Mouse (Mus musculus): Measurements from ENCODE around the gene Fat3. TPM values are rescaled to one million over a fixed set of nuclear protein-coding genes. Genes with fewer than 3 reads are reported as not detected.

The Fat3 gene
- polyA plus RNA-seq, 1 experiment from 2014 or later, result 2.3 TPM

DNA sequence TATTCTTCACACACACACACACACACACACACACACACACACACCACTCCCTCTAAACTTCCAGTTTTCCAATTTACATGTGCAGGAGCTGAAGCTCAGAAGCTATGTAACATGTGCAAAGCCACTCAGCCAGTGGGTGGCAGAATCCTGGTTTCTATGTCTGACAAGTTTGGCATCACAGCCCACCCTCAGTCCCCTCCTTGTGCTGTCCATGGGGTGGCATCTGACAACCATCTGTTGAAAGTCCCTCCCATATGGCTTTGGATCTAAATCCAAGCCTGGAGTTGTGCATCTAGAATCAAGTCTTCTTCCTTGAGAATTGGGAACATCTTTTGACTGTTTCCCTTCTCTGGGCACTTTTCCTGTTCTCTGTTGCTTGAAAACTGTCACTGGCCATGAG, 464.7 kb downstream of the Fat3 start:
- Histone ChIP-seq H3K4me1 (ENCODE audit: control insufficient read depth, insufficient read depth, low read length) (0 out of 2 replicates have a peak, but pooled peaks cover 3% of the 10 kb centered on the region), H3K4me2 (no peak overlapping the region), H3K27me3 (ENCODE audit: control insufficient read depth, insufficient read depth, low read length) (no peaks in the 10 kb centered on the region), H3K36me3 (ENCODE audit: control insufficient read depth, insufficient read depth, low read length) (no peaks in the 10 kb centered on the region), H3K9ac (ENCODE audit: low read depth, low read length) (no peak overlapping the region), H3K4me3 (ENCODE audit: low read depth, low read length) (no peak overlapping the region), H3K9me3 (replicated peaks; ENCODE audit: control insufficient read depth, low read length) (no peaks in the 10 kb centered on the region), H3K27ac (ENCODE audit: low read depth, low read length) (no peak overlapping the region)
- ATAC-seq (replicated peaks; ENCODE audit: insufficient number of reproducible peaks, low FRiP score, low TSS enrichment), result no peak

DNA sequence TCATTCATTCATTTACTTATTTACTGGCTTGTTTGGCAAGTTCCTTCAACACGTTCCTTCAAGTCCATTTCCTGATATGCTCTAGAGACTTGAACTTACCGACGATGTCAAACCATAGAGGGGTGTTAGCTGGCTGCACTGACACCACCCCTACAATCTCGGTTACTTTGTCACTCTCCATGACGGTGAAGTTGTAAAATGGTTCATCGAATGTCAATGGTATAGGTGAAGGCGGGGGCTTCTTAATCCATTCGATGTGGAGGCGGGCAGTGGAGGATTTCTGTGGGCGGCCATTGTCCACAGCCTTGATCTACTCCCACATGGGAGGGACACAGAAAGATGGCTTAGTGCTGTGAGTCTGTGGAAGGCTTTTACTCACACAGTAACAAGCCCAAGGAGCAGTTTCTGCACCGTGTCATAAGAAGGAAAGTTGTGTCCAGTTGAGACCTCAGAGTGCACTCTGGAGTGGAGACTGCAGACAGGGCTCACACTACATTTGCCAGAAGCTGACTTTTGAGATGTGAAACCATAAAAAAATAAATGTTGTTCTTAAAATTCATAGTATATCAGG, 471.3 kb downstream of the Fat3 start:
- 83% methylated on average over 11 of the region's 11 CpGs for WGBS (ENCODE audit: insufficient replicate concordance)
- Histone ChIP-seq H3K27me3 (ENCODE audit: control insufficient read depth, insufficient read depth, low read length) (no peaks in the 10 kb centered on the region), H3K4me1 (ENCODE audit: control insufficient read depth, insufficient read depth, low read length) (no peaks in the 10 kb centered on the region), H3K27ac (ENCODE audit: low read depth, low read length) (no peak overlapping the region), H3K4me2 (no peak overlapping the region), H3K9me3 (replicated peaks; ENCODE audit: control insufficient read depth, low read length) (no peaks in the 10 kb centered on the region), H3K9ac (ENCODE audit: low read depth, low read length) (no peak overlapping the region), H3K36me3 (ENCODE audit: control insufficient read depth, insufficient read depth, low read length) (no peaks in the 10 kb centered on the region), H3K4me3 (ENCODE audit: low read depth, low read length) (no peak overlapping the region)
- no peak for ATAC-seq (replicated peaks; ENCODE audit: insufficient number of reproducible peaks, low FRiP score, low TSS enrichment)

DNA sequence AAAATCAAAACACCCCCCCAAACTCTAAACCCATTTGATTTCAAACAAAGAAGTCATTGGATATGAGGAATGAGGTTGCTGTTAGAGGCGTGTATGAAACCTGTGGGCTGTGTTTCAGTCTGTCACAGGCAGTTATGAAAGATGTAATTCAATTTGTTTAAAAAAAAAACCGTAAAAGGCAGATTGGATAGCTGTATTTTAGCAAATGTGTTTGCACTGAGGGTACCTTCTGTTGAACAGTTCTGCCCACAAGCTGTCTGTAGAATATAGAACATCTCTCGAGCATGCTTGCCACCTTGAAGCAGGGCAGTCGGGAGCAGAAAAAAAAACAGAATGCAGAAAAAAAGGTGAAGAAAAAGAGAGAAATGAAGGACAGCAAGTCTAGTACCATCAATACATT, 472.0 kb downstream of the Fat3 start:
- 80% methylated on average over 4 of the region's 4 CpGs for WGBS (ENCODE audit: insufficient replicate concordance)
- Histone ChIP-seq H3K36me3 (ENCODE audit: control insufficient read depth, insufficient read depth, low read length) (no peaks in the 10 kb centered on the region), H3K27me3 (ENCODE audit: control insufficient read depth, insufficient read depth, low read length) (no peaks in the 10 kb centered on the region), H3K9ac (ENCODE audit: low read depth, low read length) (no peak overlapping the region), H3K27ac (ENCODE audit: low read depth, low read length) (no peak overlapping the region), H3K4me3 (ENCODE audit: low read depth, low read length) (no peak overlapping the region), H3K4me2 (no peak overlapping the region), H3K4me1 (ENCODE audit: control insufficient read depth, insufficient read depth, low read length) (no peaks in the 10 kb centered on the region), H3K9me3 (replicated peaks; ENCODE audit: control insufficient read depth, low read length) (no peaks in the 10 kb centered on the region)
- ATAC-seq (replicated peaks; ENCODE audit: insufficient number of reproducible peaks, low FRiP score, low TSS enrichment), result no peak

DNA sequence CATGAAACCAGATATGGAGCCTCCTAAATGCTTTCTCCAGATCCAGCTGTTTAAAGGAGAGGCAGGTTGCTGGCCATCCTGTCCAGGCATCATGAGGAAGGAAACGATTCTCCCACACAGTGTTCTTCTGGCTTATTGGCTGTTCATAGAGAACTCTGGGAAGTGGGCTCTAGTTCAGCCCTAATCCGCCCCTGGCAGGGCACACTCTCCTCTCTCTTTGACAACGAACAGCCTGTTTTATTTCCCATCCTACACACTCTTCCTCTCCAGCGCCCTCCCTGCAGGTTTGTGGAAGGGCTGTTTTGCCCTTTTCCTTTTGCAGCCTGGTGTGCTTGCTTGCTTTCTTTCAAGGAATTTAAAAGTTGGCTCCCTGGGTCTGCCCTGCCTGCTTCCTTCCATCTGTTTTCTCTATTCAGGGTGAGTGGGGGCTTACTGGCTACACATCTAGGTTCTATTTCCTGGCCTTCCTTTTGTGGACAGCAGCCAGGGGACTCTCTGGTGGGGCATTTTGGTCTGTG, 472.6 kb downstream of the Fat3 start:
- H3K4me2 ChIP-seq, result no peak overlapping the region
- H3K27me3 ChIP-seq (ENCODE audit: control insufficient read depth, insufficient read depth, low read length), result no peaks in the 10 kb centered on the region
- H3K4me1 ChIP-seq (ENCODE audit: control insufficient read depth, insufficient read depth, low read length), result no peaks in the 10 kb centered on the region
- no peak overlapping the region for H3K27ac ChIP-seq (ENCODE audit: low read depth, low read length)
- 63% methylated on average over 4 of the region's 4 CpGs for WGBS (ENCODE audit: insufficient replicate concordance)
- H3K9ac ChIP-seq (ENCODE audit: low read depth, low read length), result no peak overlapping the region
- no peaks in the 10 kb centered on the region for H3K9me3 ChIP-seq (replicated peaks; ENCODE audit: control insufficient read depth, low read length)
- H3K4me3 ChIP-seq (ENCODE audit: low read depth, low read length), result no peak overlapping the region
- H3K36me3 ChIP-seq (ENCODE audit: control insufficient read depth, insufficient read depth, low read length), result no peaks in the 10 kb centered on the region
- ATAC-seq (replicated peaks; ENCODE audit: insufficient number of reproducible peaks, low FRiP score, low TSS enrichment), result no peak

DNA sequence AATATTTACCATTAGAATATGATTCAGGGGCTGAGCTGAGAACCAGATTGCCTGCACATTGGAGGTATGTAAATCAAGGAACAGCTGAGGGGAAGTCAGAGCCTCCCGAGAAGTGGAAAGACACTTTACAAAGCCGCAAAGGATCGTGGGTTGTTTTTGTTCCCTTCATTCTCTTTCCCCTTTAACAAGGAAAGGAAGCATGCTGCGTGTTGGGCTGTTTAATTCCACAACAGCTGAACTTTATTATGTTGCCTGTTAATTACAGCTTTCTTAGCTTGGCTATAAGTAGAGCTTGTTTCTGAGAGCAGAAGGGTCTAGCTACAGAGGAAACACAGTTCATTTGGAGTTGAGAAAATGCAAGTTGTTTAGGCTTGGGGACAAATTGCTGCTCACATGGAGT, 475.0 kb downstream of the Fat3 start:
- no peaks in the 10 kb centered on the region for H3K36me3 ChIP-seq (ENCODE audit: control insufficient read depth, insufficient read depth, low read length)
- no peak for ATAC-seq (replicated peaks; ENCODE audit: insufficient number of reproducible peaks, low FRiP score, low TSS enrichment)
- H3K4me2 ChIP-seq, result no peak overlapping the region
- H3K9ac ChIP-seq (ENCODE audit: low read depth, low read length), result no peak overlapping the region
- WGBS (ENCODE audit: insufficient replicate concordance), result 71% methylated on average over 4 of the region's 4 CpGs
- H3K4me3 ChIP-seq (ENCODE audit: low read depth, low read length), result no peak overlapping the region
- H3K4me1 ChIP-seq (ENCODE audit: control insufficient read depth, insufficient read depth, low read length), result no peaks in the 10 kb centered on the region
- H3K27ac ChIP-seq (ENCODE audit: low read depth, low read length), result no peak overlapping the region
- H3K27me3 ChIP-seq (ENCODE audit: control insufficient read depth, insufficient read depth, low read length), result no peaks in the 10 kb centered on the region
- no peaks in the 10 kb centered on the region for H3K9me3 ChIP-seq (replicated peaks; ENCODE audit: control insufficient read depth, low read length)

DNA sequence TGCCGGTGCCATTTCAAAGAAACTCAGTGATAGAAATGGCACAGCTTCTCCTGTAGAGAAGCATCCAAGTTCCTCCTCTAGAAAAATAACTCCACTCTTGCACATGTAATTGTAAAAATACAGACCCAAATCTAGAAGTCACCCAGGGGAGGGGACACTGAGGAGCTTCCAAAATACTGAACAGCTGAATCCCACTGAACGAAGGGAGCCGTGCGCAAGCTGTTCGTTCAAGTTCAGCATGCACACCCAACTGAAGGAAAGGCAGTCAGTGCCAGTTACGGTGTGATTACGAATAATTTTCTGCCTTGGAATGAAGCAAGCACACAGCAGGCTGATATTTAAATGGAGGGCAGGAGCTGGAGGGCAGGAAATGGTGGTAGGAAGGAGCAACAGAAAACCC, 476.4 kb downstream of the Fat3 start:
- Histone ChIP-seq H3K36me3 (ENCODE audit: control insufficient read depth, insufficient read depth, low read length) (no peaks in the 10 kb centered on the region), H3K9me3 (replicated peaks; ENCODE audit: control insufficient read depth, low read length) (no peaks in the 10 kb centered on the region), H3K27me3 (ENCODE audit: control insufficient read depth, insufficient read depth, low read length) (no peaks in the 10 kb centered on the region), H3K9ac (ENCODE audit: low read depth, low read length) (no peak overlapping the region), H3K4me3 (ENCODE audit: low read depth, low read length) (no peak overlapping the region), H3K4me2 (no peak overlapping the region), H3K4me1 (ENCODE audit: control insufficient read depth, insufficient read depth, low read length) (no peaks in the 10 kb centered on the region), H3K27ac (ENCODE audit: low read depth, low read length) (no peak overlapping the region)
- WGBS (ENCODE audit: insufficient replicate concordance), result 86% methylated on average over 7 of the region's 7 CpGs
- ATAC-seq (replicated peaks; ENCODE audit: insufficient number of reproducible peaks, low FRiP score, low TSS enrichment), result no peak

DNA sequence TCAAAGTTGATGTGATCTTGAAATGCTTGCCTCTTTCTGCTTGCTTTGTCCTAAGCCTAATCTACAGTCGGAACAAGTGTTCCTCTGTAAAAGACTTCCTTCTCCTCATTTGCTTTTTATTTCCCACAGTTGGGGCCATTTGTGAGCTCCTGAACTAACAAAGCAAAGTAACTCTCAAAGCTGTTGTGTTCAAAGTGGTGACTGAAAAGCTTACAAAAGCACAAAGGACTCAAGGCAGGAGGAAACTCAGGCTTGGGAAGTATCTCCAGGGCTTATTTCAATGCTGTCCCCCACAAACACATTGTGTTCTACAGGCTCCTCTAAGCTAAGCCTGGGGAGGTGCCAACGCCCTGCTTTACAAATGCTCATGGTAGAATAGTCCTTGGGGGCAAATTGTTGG, 487.0 kb downstream of the Fat3 start:
- Histone ChIP-seq H3K27ac (ENCODE audit: low read depth, low read length) (no peak overlapping the region), H3K9ac (ENCODE audit: low read depth, low read length) (no peak overlapping the region), H3K4me3 (ENCODE audit: low read depth, low read length) (no peak overlapping the region), H3K36me3 (ENCODE audit: control insufficient read depth, insufficient read depth, low read length) (no peaks in the 10 kb centered on the region), H3K4me2 (no peak overlapping the region), H3K27me3 (ENCODE audit: control insufficient read depth, insufficient read depth, low read length) (no peaks in the 10 kb centered on the region), H3K9me3 (replicated peaks; ENCODE audit: control insufficient read depth, low read length) (no peaks in the 10 kb centered on the region), H3K4me1 (ENCODE audit: control insufficient read depth, insufficient read depth, low read length) (no peaks in the 10 kb centered on the region)
- no peak for ATAC-seq (replicated peaks; ENCODE audit: insufficient number of reproducible peaks, low FRiP score, low TSS enrichment)
- 65% methylated on average over 2 of the region's 2 CpGs for WGBS (ENCODE audit: insufficient replicate concordance)

DNA sequence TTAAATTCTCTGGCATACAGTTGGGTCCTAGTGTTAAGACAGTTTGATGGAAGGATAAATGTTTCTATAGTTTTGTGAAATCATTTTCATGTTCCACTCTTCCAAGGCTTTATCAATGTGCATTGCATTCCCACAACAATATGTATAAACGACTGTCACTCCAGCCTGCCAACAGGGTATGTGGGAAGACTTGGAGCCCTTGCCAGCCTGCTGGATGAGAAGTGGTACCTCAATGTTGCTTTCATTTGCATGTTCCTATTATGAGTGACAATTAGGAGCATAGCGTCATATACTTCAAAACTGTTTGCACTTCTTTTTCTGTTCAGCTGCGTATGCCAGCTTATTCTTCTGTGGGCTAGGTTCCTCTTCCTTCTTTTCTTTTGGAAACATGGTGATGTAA, 489.7 kb downstream of the Fat3 start:
- Histone ChIP-seq H3K27ac (ENCODE audit: low read depth, low read length) (no peak overlapping the region), H3K36me3 (ENCODE audit: control insufficient read depth, insufficient read depth, low read length) (no peaks in the 10 kb centered on the region), H3K4me2 (no peak overlapping the region), H3K4me3 (ENCODE audit: low read depth, low read length) (no peak overlapping the region), H3K9me3 (replicated peaks; ENCODE audit: control insufficient read depth, low read length) (no peaks in the 10 kb centered on the region), H3K27me3 (ENCODE audit: control insufficient read depth, insufficient read depth, low read length) (no peaks in the 10 kb centered on the region), H3K9ac (ENCODE audit: low read depth, low read length) (no peak overlapping the region), H3K4me1 (ENCODE audit: control insufficient read depth, insufficient read depth, low read length) (no peaks in the 10 kb centered on the region)
- 87% methylated on average over 3 of the region's 3 CpGs for WGBS (ENCODE audit: insufficient replicate concordance)
- no peak for ATAC-seq (replicated peaks; ENCODE audit: insufficient number of reproducible peaks, low FRiP score, low TSS enrichment)

DNA sequence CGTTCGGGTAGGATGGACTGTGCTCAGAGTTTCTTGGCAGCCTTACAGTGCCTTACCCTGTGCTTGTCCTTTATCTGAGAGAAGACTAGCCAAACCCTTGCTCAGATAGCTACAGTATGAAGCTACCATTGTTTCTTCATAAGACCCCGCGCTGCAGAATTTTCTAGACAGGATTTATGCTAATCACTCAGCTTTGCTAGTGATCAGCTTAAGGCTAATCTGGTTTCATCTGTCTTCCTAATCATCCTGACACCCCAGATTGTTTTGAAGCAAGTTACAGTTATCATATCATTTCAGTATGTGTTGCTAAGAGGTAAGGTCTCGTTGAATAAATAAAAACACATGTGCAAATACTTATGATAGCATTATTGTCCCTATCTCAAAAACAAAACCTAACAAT, 493.6 kb downstream of the Fat3 start:
- ATAC-seq (replicated peaks; ENCODE audit: insufficient number of reproducible peaks, low FRiP score, low TSS enrichment), result no peak
- H3K27ac ChIP-seq (ENCODE audit: low read depth, low read length), result no peak overlapping the region
- H3K4me1 ChIP-seq (ENCODE audit: control insufficient read depth, insufficient read depth, low read length), result no peaks in the 10 kb centered on the region
- no peak overlapping the region for H3K4me3 ChIP-seq (ENCODE audit: low read depth, low read length)
- no peak overlapping the region for H3K4me2 ChIP-seq
- WGBS (ENCODE audit: insufficient replicate concordance), result 75% methylated on average over 5 of the region's 5 CpGs
- H3K27me3 ChIP-seq (ENCODE audit: control insufficient read depth, insufficient read depth, low read length), result no peaks in the 10 kb centered on the region
- H3K9me3 ChIP-seq (replicated peaks; ENCODE audit: control insufficient read depth, low read length), result no peaks in the 10 kb centered on the region
- no peaks in the 10 kb centered on the region for H3K36me3 ChIP-seq (ENCODE audit: control insufficient read depth, insufficient read depth, low read length)
- H3K9ac ChIP-seq (ENCODE audit: low read depth, low read length), result no peak overlapping the region
